Mouse (Mus musculus) fat pad, adult 2 months (tissue): Measurements from ENCODE around the gene Gm10447.

Experiments
- DNase-seq: peaks from one replicate; pipeline ENCODE4 v3.0.0-alpha.2; 2011; ENCODE audit warnings: low read depth, low spot score; ENCODE audit errors: extremely low read depth

Gene Gm10447

DNA sequence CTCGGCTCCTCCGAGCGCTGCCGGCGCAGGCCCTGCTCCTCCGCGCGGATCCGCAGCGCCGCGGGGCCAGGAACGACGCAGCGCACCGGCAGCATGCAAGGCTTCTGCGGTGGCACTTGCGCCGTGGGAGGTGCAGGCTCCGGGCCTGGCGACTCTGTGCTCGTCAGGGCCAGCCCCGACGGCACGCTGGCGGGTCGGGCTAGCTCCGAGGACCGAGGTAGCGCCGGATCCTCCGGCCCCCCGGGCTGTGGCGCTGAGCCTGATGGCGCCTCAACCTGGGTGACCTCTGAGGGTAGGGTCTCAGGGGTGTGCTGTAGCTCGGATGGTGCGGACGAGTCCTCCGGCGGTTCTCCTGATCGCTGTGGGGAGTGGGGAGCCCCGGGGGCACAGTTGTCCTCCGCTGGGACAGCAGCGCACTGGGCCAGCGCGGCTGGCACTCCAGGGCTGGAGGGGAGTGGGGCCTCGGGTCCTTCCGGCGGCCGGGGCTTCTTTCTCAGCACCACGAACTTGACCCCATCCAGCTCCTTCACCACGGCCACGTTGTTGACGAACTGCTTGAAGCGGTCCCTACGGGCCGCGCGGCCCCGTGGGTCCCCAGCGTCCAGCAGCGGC is 22.4 kb upstream of the Gm10447 start:
- DNase-seq, result no peak

GRCm38 (mm10) chr11:53478383-53479170 is 21.7 kb upstream of the Gm10447 start:
- no peak for DNase-seq

DNA sequence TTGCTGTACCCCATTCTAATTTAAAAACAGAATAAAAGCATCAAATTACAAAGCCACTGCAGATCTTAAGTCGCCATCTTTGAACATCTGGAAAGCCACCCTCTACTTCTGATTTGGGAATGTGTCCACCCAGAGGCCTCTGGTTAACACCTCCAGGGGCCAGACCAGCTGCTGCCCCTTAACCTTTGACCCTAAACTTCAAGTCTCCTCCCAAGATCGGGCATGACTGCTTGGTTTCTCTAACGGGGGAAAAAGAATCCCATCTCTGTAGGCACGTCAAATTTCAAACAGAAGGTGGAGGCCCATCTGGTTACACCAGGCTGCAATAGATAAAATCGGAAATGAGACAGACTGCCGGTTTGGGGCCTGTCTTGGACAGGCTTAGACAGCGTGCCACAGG is 20.9 kb upstream of the Gm10447 start:
- no peak for DNase-seq

GRCm38 (mm10) chr11:53475620-53476019 is 18.7 kb upstream of the Gm10447 start:
- DNase-seq, result no peak

GRCm38 (mm10) chr11:53472709-53473108 is 15.8 kb upstream of the Gm10447 start:
- no peak for DNase-seq

DNA sequence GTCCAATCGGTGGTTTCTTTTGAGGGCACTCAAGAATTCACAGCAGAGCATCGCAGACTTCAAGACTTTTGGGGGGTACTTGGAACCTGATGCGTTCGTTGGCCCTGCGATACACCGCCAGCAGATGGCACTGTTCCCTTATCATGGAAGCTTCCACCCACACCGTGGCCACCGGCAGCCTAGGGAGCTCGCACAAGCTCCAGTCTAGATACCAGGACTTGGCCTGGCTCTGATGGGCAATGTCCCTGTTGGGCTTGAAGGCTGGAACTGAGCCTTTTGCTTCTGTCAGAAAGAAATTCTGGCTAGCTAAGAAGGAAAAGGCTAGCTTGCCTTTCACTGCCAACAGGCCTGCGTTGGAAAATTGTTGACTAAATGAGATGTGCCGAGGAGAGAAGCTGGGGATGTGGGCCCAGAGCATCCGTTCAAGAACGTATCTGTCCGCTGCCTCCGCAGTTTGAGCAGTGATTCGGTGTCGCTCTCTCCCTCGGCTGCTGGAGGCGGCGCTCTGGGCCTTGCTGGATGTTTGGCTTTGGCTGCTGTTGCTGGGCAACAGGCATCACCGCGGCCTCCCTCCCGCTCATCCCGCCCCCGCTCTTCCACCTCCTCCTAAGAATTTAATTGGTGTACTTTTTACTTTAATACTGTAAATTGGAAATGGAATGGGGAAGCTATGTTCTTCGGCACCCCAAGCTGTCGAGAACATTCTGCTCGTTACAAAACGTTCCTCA is 13.2 kb upstream of the Gm10447 start, which contains the start of gene Gm9837:
Gene Gm9837, minus strand, starts transcription at position 512 of the 728 bp plus-strand sequence.
- DNase-seq, result no peak

GRCm38 (mm10) chr11:53469294-53469967 is 12.5 kb upstream of the Gm10447 start:
- DNase-seq, result no peak

GRCm38 (mm10) chr11:53466231-53466971 is 9.5 kb upstream of the Gm10447 start:
- DNase-seq, result no peak

DNA sequence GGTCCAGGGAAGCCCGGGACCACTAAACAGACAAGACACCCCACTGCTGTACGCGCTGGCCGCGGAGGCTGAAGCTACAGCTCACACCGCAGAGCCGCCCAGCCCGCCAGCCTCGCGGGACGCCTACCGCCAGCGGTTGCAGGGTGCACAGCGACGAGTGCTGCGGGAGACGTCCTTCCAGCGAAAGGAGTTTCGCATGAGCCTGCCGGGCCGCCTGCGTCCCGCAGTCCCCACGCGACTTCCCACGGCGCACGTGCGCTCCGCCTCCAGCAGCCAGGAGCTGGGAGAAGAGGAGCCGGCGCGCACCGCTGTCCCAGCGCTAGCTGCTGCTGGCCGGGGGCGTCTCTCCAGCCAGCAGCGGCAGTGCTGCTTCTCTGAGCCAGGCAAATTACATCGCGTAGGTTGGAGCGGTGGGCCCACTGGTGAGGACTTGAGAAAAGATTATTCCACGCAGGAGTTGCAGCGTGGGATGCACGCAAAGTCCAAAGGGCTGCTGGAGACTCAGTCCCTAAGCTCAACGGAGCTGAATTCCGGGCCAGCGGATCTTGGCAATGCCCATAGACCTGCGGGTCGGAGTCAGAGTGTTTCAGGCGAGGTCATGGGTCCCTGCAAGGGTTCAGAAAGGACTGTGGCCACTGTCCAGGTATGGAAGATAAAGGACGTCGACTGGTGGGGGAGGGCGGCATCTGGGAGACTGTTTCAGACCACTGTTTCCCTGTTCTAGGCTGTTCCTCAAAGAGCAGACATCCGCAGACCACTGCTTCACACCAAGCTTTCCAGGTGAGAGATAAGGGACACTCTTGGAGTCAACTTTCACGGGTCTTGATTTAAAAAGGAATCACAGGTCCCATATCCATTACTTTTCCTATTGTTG is 6.9 kb upstream of the Gm10447 start:
- DNase-seq, result no peak

- DNase-seq, result no peak
These were observed 4.8 kb upstream of the Gm10447 start for GRCm38 (mm10) chr11:53461727-53462126.

GRCm38 (mm10) chr11:53460192-53460591 is 3.3 kb upstream of the Gm10447 start:
- DNase-seq, result no peak

- no peak for DNase-seq
These were observed 2.1 kb upstream of the Gm10447 start for GRCm38 (mm10) chr11:53458996-53459395.

DNA sequence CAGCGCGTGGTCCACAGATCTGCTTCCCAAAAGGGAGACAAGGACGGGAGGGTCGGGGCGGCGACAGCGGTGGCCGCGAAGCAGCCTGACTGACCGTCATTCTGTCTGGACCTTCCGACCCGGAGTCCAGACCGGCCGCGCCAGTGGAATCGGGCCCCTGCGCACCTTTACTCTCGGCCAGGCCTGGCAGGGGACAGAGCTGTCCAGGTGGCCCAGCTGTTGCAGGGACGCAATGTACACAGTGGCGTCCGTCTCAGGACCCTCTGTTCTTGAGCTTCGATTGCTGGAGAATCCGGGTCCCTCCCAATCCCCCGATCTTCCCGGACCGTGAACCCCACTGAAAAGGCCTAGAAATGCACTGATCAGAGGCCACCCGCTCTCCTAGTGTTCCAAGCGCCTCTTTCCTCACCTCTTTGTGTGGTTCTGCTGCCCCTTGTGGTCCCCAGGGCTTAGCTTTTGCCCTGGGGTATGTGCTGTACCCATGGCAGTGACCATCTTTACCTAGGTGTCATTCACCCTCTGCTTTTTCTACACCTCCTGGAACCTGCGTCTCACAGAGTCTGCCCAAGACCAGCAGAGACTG is 553 bp upstream of the Gm10447 start:
- no peak for DNase-seq

GRCm38 (mm10) chr11:53453031-53453430 is 3.9 kb downstream of the Gm10447 start:
- DNase-seq, result no peak

- no peak for DNase-seq
These were observed 4.5 kb downstream of the Gm10447 start for GRCm38 (mm10) chr11:53452396-53452795.

DNA sequence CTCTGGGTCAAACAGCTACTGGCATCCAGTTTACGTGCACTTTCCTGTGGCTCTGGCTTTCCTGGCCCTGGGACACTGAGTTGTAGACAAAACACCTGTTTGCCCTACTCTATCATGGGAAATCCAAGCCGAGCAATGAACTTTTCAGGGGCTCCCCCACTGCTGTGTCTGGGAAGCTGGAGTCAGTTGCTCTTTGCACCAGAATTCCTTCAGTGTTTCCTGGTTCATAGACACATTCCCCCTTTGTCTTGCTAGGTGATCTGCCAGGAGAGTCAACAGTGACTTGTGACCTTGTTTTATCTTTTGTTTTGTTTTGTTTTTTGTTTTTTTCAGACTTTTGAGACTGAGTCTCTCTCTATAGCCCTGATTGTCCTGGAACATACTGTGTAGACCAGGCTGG is 5.5 kb downstream of the Gm10447 start:
- DNase-seq, result no peak

DNA sequence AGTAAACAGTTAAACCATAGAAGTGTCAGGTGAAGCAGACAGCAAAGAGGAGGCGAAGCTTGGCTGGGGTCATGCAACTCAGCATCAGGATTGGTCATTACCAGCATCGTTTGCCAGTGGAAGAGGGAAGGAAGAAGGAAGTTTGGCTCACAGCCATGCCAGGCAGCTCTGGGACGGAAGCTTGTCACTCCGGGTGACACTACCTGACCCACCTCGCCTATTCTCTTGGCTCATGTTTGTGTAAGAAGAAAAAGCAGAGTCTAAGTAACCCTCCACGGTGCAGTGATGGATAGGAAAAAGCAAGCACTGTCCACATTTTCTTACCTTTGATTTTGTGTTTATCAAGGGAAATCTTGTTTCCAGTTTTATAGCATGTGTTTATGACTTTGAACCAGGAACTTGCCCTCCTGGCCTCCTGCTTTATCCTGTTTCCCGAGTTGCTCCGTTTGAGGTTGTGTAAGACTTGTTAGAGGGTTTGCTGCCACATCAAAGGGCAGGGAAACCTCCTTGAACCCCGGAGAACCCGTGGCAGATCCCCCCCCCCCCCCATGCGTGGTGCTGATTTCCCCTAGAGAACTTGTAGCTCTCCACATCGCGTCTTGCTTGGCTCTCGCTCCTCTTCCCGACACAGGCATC is 6.7 kb downstream of the Gm10447 start:
- DNase-seq, result no peak

- DNase-seq, result no peak
These were observed 8.4 kb downstream of the Gm10447 start for GRCm38 (mm10) chr11:53448529-53448928.

DNA sequence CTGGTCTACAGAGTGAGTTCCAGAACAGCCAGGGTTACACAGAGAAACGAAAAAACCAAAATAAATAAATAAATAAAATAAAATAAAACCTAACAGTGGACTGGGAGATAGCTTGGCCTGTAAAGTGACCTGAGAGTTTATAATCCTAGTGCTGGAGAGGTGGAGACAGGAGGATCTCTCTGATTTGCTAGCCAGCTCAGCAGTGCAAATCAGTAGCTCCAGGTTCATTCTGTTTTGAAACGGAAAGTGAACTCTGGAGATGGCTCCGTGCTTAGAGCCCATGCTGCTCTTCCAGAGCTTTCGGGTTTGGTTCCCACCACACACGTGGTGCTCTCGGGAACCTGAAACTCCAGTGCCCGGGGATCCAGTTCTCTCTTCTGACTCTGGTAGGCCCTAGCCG is 8.9 kb downstream of the Gm10447 start:
- no peak for DNase-seq
